Mouse (Mus musculus): ENCODE results near the gene Erap1. TPM values are rescaled to one million over a fixed set of nuclear protein-coding genes. Genes with fewer than 3 reads are reported as not detected.

Gene Erap1
- polyA plus RNA-seq, 2 experiments = 4.6 to 8.9 TPM

- no peak overlapping the region for H3K4me3 ChIP-seq (replicated peaks; ENCODE audit: low read length)
- 58% methylated on average over 5 of the region's 5 CpGs for WGBS
- H3K27ac ChIP-seq (replicated peaks; ENCODE audit: low read depth, low read length) = no peak overlapping the region
- peaks cover 13% of the 10 kb centered on the region; the same call in 1 of the 2 replicates for H3K36me3 ChIP-seq (ENCODE audit: control insufficient read depth, insufficient read depth, low read length)
- no peak for DNase-seq (ENCODE audit: low spot score)
- H3K9me3 ChIP-seq (ENCODE audit: control insufficient read depth, low read length) = no peaks in the 10 kb centered on the region
- no peak overlapping the region for H3K9ac ChIP-seq (ENCODE audit: low read depth, low read length, severe bottlenecking)
- ATAC-seq (ENCODE audit: low FRiP score, low read depth) = no peak
- TF ChIP-seq POLR2A (IDR thresholded peaks at IDR 0.05; ENCODE audit: borderline replicate concordance, extremely low read depth, insufficient read depth, insufficient read length) = no peak
- no peak overlapping the region for H3K4me2 ChIP-seq (replicated peaks; ENCODE audit: low read depth, low read length, severe bottlenecking)
- H3K4me1 ChIP-seq (ENCODE audit: control insufficient read depth, insufficient read depth, low read length) = no peaks in the 10 kb centered on the region
- no peaks in the 10 kb centered on the region for H3K27me3 ChIP-seq (ENCODE audit: control insufficient read depth, insufficient read depth, low read length)
These were observed 56.3 kb downstream of the Erap1 start for GRCm38 (mm10) chr13:74695497-74696193.

DNA sequence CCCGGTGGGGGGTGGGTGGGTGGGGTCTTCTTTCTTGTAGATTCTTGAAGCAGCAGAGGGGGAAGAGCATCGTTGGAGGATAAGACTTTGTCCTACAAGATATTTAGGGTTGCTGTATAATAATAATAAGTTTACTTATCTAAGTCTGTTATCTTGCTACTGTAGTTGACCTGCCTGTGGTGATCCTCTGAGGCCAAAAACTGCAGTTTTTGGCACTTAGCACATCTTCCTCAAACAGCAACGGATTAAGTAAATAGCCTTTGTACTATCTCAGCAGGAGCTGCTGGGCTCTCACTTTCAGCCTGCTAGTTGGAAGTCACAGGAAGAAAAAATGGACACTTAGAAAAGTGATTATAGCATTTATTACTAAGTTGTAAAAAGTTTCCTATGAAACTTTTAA is 56.9 kb downstream of the Erap1 start:
- H3K9ac ChIP-seq (ENCODE audit: low read depth, low read length, severe bottlenecking) = no peak overlapping the region
- H3K36me3 ChIP-seq (ENCODE audit: control insufficient read depth, insufficient read depth, low read length) = peaks cover 13% of the 10 kb centered on the region; the same call in 1 of the 2 replicates
- no peak overlapping the region for H3K27ac ChIP-seq (replicated peaks; ENCODE audit: low read depth, low read length)
- WGBS = 38% methylated on average over 3 of the region's 3 CpGs
- no peak for DNase-seq (ENCODE audit: low spot score)
- no peak overlapping the region for H3K4me3 ChIP-seq (replicated peaks; ENCODE audit: low read length)
- H3K9me3 ChIP-seq (ENCODE audit: control insufficient read depth, low read length) = no peaks in the 10 kb centered on the region
- H3K4me2 ChIP-seq (replicated peaks; ENCODE audit: low read depth, low read length, severe bottlenecking) = no peak overlapping the region
- no peak for ATAC-seq (ENCODE audit: low FRiP score, low read depth)
- no peaks in the 10 kb centered on the region for H3K4me1 ChIP-seq (ENCODE audit: control insufficient read depth, insufficient read depth, low read length)
- no peak for TF ChIP-seq POLR2A (IDR thresholded peaks at IDR 0.05; ENCODE audit: borderline replicate concordance, extremely low read depth, insufficient read depth, insufficient read length)
- H3K27me3 ChIP-seq (ENCODE audit: control insufficient read depth, insufficient read depth, low read length) = no peaks in the 10 kb centered on the region

- no peak overlapping the region for H3K27ac ChIP-seq (replicated peaks; ENCODE audit: low read depth, low read length)
- TF ChIP-seq POLR2A (IDR thresholded peaks at IDR 0.05; ENCODE audit: borderline replicate concordance, extremely low read depth, insufficient read depth, insufficient read length) = no peak
- ATAC-seq (ENCODE audit: low FRiP score, low read depth) = no peak
- no peak for DNase-seq (ENCODE audit: low spot score)
- no peak overlapping the region for H3K9ac ChIP-seq (ENCODE audit: low read depth, low read length, severe bottlenecking)
- H3K4me1 ChIP-seq (ENCODE audit: control insufficient read depth, insufficient read depth, low read length) = no peaks in the 10 kb centered on the region
- H3K4me3 ChIP-seq (replicated peaks; ENCODE audit: low read length) = no peak overlapping the region
- H3K9me3 ChIP-seq (ENCODE audit: control insufficient read depth, low read length) = no peaks in the 10 kb centered on the region
- 90% methylated on average over 2 of the region's 2 CpGs for WGBS
- H3K4me2 ChIP-seq (replicated peaks; ENCODE audit: low read depth, low read length, severe bottlenecking) = no peak overlapping the region
- peaks cover 13% of the 10 kb centered on the region for H3K36me3 ChIP-seq (ENCODE audit: control insufficient read depth, insufficient read depth, low read length)
- no peaks in the 10 kb centered on the region for H3K27me3 ChIP-seq (ENCODE audit: control insufficient read depth, insufficient read depth, low read length)
These were observed 79.6 kb downstream of the Erap1 start for GRCm38 (mm10) chr13:74719002-74719401.

DNA sequence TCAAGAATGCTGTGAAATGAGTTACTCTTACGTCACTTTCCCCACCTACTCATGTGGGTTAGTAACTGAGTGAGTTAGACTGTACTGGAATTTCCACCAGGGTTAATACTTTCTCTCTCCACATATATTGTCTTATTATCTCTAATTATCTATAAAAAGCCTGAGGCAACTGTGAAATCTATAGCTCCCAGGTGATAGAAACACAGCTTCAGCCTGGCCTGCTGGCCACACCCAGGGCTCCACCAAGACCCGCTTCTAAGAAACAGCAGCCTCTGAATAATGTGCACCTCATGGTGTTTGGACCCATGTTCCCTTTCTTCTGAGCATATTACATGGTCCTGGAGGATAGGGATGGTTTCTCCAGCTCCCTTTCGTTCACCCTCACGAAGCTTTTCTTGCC is 94.4 kb downstream of the Erap1 start:
- TF ChIP-seq POLR2A (IDR thresholded peaks at IDR 0.05; ENCODE audit: borderline replicate concordance, extremely low read depth, insufficient read depth, insufficient read length) = no peak
- no peak overlapping the region for H3K9ac ChIP-seq (ENCODE audit: low read depth, low read length, severe bottlenecking)
- H3K4me3 ChIP-seq (replicated peaks; ENCODE audit: low read length) = no peak overlapping the region
- ATAC-seq (ENCODE audit: low FRiP score, low read depth) (no peak), DNase-seq (ENCODE audit: low spot score) (no peak)
- peaks cover 47% of the 10 kb centered on the region for H3K36me3 ChIP-seq (ENCODE audit: control insufficient read depth, insufficient read depth, low read length)
- no peak overlapping the region for H3K27ac ChIP-seq (replicated peaks; ENCODE audit: low read depth, low read length)
- H3K27me3 ChIP-seq (ENCODE audit: control insufficient read depth, insufficient read depth, low read length) = no peaks in the 10 kb centered on the region
- no peaks in the 10 kb centered on the region for H3K9me3 ChIP-seq (ENCODE audit: control insufficient read depth, low read length)
- H3K4me1 ChIP-seq (ENCODE audit: control insufficient read depth, insufficient read depth, low read length) = no peaks in the 10 kb centered on the region
- 90% methylated on average over 4 of the region's 4 CpGs for WGBS
- no peak overlapping the region for H3K4me2 ChIP-seq (replicated peaks; ENCODE audit: low read depth, low read length, severe bottlenecking)

GRCm38 (mm10) chr13:74735834-74736233 is 96.5 kb downstream of the Erap1 start:
- Histone ChIP-seq H3K9ac (ENCODE audit: low read depth, low read length, severe bottlenecking) (no peak overlapping the region), H3K9me3 (ENCODE audit: control insufficient read depth, low read length) (no peaks in the 10 kb centered on the region), H3K4me2 (replicated peaks; ENCODE audit: low read depth, low read length, severe bottlenecking) (no peak overlapping the region), H3K27me3 (ENCODE audit: control insufficient read depth, insufficient read depth, low read length) (no peaks in the 10 kb centered on the region), H3K27ac (replicated peaks; ENCODE audit: low read depth, low read length) (no peak overlapping the region), H3K4me1 (ENCODE audit: control insufficient read depth, insufficient read depth, low read length) (no peaks in the 10 kb centered on the region), H3K36me3 (ENCODE audit: control insufficient read depth, insufficient read depth, low read length) (peaks cover 40% of the 10 kb centered on the region), H3K4me3 (replicated peaks; ENCODE audit: low read length) (no peak overlapping the region)
- TF ChIP-seq POLR2A (IDR thresholded peaks at IDR 0.05; ENCODE audit: borderline replicate concordance, extremely low read depth, insufficient read depth, insufficient read length) = no peak
- no peak for DNase-seq (ENCODE audit: low spot score)
- no peak for ATAC-seq (ENCODE audit: low FRiP score, low read depth)
- WGBS = 86% methylated on average over 5 of the region's 5 CpGs

Measured in limb, embryonic 14.5 days (tissue).